Mouse (Mus musculus): ENCODE results near the gene Rfng. TPM values are rescaled to one million over a fixed set of nuclear protein-coding genes. Genes with fewer than 3 reads are reported as not detected.
A peak's percentile ranks its signal among the peaks of the same experiment; 100 is the strongest.
"Not testable (repeated sequence)": the region's sequence is repeated elsewhere in the genome, so short reads cannot be mapped to it uniquely, and the experiment has no call there.

Rfng gene
- 106 and 113 TPM in 2 replicates for polyA plus RNA-seq (2012; rRNA removed)

DNA sequence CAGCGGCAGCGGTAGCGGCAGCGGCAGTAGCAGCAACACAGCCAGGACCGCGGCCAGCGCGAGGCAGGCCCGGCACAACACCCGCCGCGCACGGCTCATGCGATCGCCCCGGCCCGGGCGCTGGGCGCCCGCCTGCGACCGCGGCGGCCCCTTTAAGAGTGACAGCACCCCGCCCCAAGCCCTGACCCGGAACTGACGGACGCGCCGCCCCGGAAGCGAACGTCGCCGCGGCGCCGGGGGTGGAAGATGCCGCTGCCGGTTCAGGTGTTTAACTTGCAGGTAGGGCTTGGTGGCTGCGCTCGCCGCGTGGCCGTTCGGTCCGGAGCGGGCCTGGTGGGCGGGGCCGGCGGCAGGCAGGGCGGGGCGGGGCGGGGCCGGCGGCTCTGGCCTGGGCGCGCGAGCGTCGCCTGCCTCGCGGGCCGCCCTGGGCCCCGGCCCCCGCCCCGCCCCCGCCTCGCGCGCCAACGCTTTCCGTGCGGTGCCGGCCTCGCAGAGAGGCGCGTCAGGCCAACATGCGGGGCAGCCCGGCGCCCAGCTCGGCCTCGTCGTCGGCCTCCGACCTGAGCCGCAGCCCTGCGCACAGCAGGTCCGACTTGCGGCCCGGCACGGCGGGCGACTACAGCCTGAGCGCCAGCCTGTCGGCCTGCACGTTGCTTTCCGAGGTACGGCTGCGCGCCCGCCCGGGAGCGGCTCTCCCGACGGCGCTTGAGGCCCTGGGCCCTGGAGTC is at the start of gene Rfng, which contains the start of gene Gps1:
Gene Rfng, minus strand, starts transcription at position 144 of the 728 bp plus-strand sequence.
Gene Gps1, plus strand, starts transcription at position 209 of the 728 bp plus-strand sequence.
- Histone ChIP-seq H3K4me1 (ENCODE audit: control insufficient read depth, insufficient read depth, low read length) (peaks cover 21% of the 10 kb centered on the region), H3K27ac (ENCODE audit: insufficient read depth, low read length) (peak within 1 kb of the TSS; percentile 91), H3K27me3 (ENCODE audit: control insufficient read depth, insufficient read depth, low read length) (no peaks in the 10 kb centered on the region), H3K4me3 (replicated peaks; ENCODE audit: insufficient read depth, low read depth, low read length) (peak within 1 kb of the TSS; percentile 77)
- peak; percentile 85 to 88 for DNase-seq
- TF ChIP-seq POLR2A (IDR thresholded peaks at IDR 0.05; ENCODE audit: borderline replicate concordance, insufficient read depth, low read length) (peak; percentile 29; the same call in 1 of the 2 replicates), CTCF (IDR thresholded peaks at IDR 0.05; ENCODE audit: borderline replicate concordance, insufficient read depth, low read depth, low read length) (no peak)
- 1% methylated on average over 83 of the region's 107 CpGs for WGBS

GRCm38 (mm10) chr11:120832962-120833361 is 49.0 kb upstream of the Rfng start:
- WGBS, result 97% methylated on average over 5 of the region's 5 CpGs

GRCm38 (mm10) chr11:120831659-120832440 is 47.8 kb upstream of the Rfng start:
- DNase-seq, result no peak
- no peak for TF ChIP-seq POLR2A (IDR thresholded peaks at IDR 0.05; ENCODE audit: borderline replicate concordance, insufficient read depth, low read length)
- WGBS, result 91% methylated on average over 3 of the region's 3 CpGs

More at GRCm38 (mm10) chr11:120832962-120833361, 49.0 kb upstream of the Rfng start:
- DNase-seq; H3K4me3 ChIP-seq (replicated peaks; ENCODE audit: insufficient read depth, low read depth, low read length); H3K27me3 ChIP-seq (ENCODE audit: control insufficient read depth, insufficient read depth, low read length); H3K4me1 ChIP-seq (ENCODE audit: control insufficient read depth, insufficient read depth, low read length); H3K27ac ChIP-seq (ENCODE audit: insufficient read depth, low read length): not testable (repeated sequence)

GRCm38 (mm10) chr11:120830686-120831085 is 46.7 kb upstream of the Rfng start:
- H3K4me3 ChIP-seq (replicated peaks; ENCODE audit: insufficient read depth, low read depth, low read length), result no peak overlapping the region
- no peaks in the 10 kb centered on the region for H3K4me1 ChIP-seq (ENCODE audit: control insufficient read depth, insufficient read depth, low read length)
- no peak overlapping the region for H3K27ac ChIP-seq (ENCODE audit: insufficient read depth, low read length)
- WGBS, result 79% methylated on average over 12 of the region's 12 CpGs
- DNase-seq, result no peak
- H3K27me3 ChIP-seq (ENCODE audit: control insufficient read depth, insufficient read depth, low read length), result no peaks in the 10 kb centered on the region
- TF ChIP-seq CTCF (IDR thresholded peaks at IDR 0.05; ENCODE audit: borderline replicate concordance, insufficient read depth, low read depth, low read length), result no peak
- no peak for TF ChIP-seq POLR2A (IDR thresholded peaks at IDR 0.05; ENCODE audit: borderline replicate concordance, insufficient read depth, low read length)

More at GRCm38 (mm10) chr11:120831659-120832440, 47.8 kb upstream of the Rfng start:
- Histone ChIP-seq H3K27ac (ENCODE audit: insufficient read depth, low read length) (no peak overlapping the region), H3K4me3 (replicated peaks; ENCODE audit: insufficient read depth, low read depth, low read length) (no peak overlapping the region), H3K4me1 (ENCODE audit: control insufficient read depth, insufficient read depth, low read length) (no peaks in the 10 kb centered on the region), H3K27me3 (ENCODE audit: control insufficient read depth, insufficient read depth, low read length) (no peaks in the 10 kb centered on the region)

DNA sequence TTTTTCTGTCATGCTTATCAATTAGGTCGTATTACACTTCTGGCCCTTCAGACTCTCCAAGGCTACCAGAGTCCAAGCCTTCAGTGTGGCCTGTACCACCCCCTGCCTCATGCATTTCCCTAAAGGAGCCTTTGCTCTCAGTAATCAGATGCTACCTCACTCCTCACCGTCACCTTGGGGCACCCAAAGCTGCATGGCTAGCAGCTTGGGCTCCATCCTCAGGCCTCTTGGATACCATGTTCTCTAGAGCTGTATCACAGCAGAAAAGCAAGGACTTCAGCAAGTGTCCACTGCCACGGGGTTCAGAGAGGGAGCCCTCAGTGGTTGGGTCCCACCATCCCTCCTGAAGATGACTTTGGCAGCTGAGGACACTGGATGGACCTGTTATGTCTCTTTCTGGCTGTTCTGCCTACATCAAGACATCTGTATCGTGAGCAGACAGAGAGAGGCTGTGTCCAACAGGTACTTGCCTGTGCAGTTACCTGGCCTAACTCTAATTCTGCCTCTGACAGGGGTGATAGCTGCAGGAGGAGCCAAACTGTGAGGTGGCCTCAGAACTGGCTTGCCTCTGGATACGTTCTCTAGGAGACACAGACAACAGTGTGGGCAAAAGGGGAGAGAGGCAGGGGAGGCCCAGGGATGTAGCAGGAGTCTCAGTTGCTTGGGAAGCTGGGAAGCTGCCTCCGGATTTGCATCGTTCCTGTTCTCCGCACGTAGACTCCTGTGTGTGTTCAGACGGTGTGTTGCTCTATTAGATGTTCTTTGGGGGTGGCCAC is 45.9 kb upstream of the Rfng start:
- DNase-seq, result no peak
- Histone ChIP-seq H3K4me1 (ENCODE audit: control insufficient read depth, insufficient read depth, low read length) (peaks cover 7% of the 10 kb centered on the region; the same call in 1 of the 2 replicates), H3K27me3 (ENCODE audit: control insufficient read depth, insufficient read depth, low read length) (no peaks in the 10 kb centered on the region), H3K4me3 (replicated peaks; ENCODE audit: insufficient read depth, low read depth, low read length) (no peak overlapping the region), H3K27ac (ENCODE audit: insufficient read depth, low read length) (no peak overlapping the region)
- TF ChIP-seq POLR2A (IDR thresholded peaks at IDR 0.05; ENCODE audit: borderline replicate concordance, insufficient read depth, low read length), result no peak
- no peak for TF ChIP-seq CTCF (IDR thresholded peaks at IDR 0.05; ENCODE audit: borderline replicate concordance, insufficient read depth, low read depth, low read length)
- 90% methylated on average over 10 of the region's 10 CpGs for WGBS

GRCm38 (mm10) chr11:120828416-120828815 is 44.4 kb upstream of the Rfng start:
- no peak for DNase-seq
- 71% methylated on average over 4 of the region's 4 CpGs for WGBS
- H3K27me3 ChIP-seq (ENCODE audit: control insufficient read depth, insufficient read depth, low read length), result no peaks in the 10 kb centered on the region
- no peak overlapping the region for H3K27ac ChIP-seq (ENCODE audit: insufficient read depth, low read length)
- no peak overlapping the region for H3K4me3 ChIP-seq (replicated peaks; ENCODE audit: insufficient read depth, low read depth, low read length)
- H3K4me1 ChIP-seq (ENCODE audit: control insufficient read depth, insufficient read depth, low read length), result peaks cover 8% of the 10 kb centered on the region; the same call in 1 of the 2 replicates
- TF ChIP-seq CTCF (IDR thresholded peaks at IDR 0.05; ENCODE audit: borderline replicate concordance, insufficient read depth, low read depth, low read length) (no peak), POLR2A (IDR thresholded peaks at IDR 0.05; ENCODE audit: borderline replicate concordance, insufficient read depth, low read length) (no peak)

GRCm38 (mm10) chr11:120826016-120826953 is 42.3 kb upstream of the Rfng start:
- no peak for DNase-seq
- Histone ChIP-seq H3K4me3 (replicated peaks; ENCODE audit: insufficient read depth, low read depth, low read length) (no peak overlapping the region), H3K4me1 (ENCODE audit: control insufficient read depth, insufficient read depth, low read length) (peaks cover 22% of the 10 kb centered on the region), H3K27me3 (ENCODE audit: control insufficient read depth, insufficient read depth, low read length) (no peaks in the 10 kb centered on the region), H3K27ac (ENCODE audit: insufficient read depth, low read length) (no peak overlapping the region)
- 89% methylated on average over 8 of the region's 8 CpGs for WGBS
- TF ChIP-seq CTCF (IDR thresholded peaks at IDR 0.05; ENCODE audit: borderline replicate concordance, insufficient read depth, low read depth, low read length), result no peak
- no peak for TF ChIP-seq POLR2A (IDR thresholded peaks at IDR 0.05; ENCODE audit: borderline replicate concordance, insufficient read depth, low read length)

All from cerebellum, adult 2 months (tissue).